In the genomic region with DNA sequence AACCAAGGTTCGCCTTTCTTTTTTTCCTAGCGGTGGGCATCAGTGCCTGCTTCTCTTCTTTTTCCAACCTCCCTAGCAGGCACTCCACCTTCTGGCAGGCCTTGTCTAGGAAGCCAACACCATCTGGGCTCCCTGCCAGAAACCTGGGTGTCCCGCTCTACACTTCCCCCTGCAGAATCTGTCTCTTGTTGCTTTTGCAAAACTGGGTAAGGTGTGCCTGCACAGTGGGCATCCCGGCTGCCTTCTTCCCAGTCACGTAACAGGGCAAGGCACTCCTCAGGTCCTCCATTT, we compare ENCODE assay signal across 7 mouse cellular contexts. TPM values are rescaled to one million over a fixed set of nuclear protein-coding genes. Genes with fewer than 3 reads are reported as not detected.
DNase-seq lines count a peak whose midpoint lies in the region; ATAC-seq lines count a peak whose summit lies in the region.

No protein-coding gene starts in this region.

- peak; percentile 76 for ATAC-seq in cerebellum, adult (ENCODE audit: insufficient number of reproducible peaks, low FRiP score, low TSS enrichment)
- ATAC-seq in liver, embryonic 16.5 days (ENCODE audit: low read depth) = peak; percentile 28

- no peak overlapping the region; the same call in 1 of the 2 replicates for H3K4me2 ChIP-seq in liver, embryonic 16.5 days (ENCODE audit: low read depth, low read length)

- H3K27ac ChIP-seq in liver, embryonic 16.5 days (ENCODE audit: low read length) = no peak overlapping the region
- no peak overlapping the region for H3K27ac ChIP-seq in forebrain, embryonic 10.5 days

- peaks cover 6% of the 10 kb centered on the region for H3K4me1 ChIP-seq in liver, embryonic 16.5 days (ENCODE audit: control insufficient read depth, low read depth, low read length)
- peaks cover 11% of the 10 kb centered on the region; the same call in 1 of the 2 replicates for H3K4me1 ChIP-seq in forebrain, embryonic 10.5 days

- DNase-seq in ovary, postnatal 36 days (ENCODE audit: low spot score) = peak; percentile 72
- no peak for DNase-seq in ovary, postnatal 10 days (ENCODE audit: low spot score)
- peak; percentile 11 for DNase-seq in gastrocnemius, postnatal 25 days
- peak; percentile 51 for DNase-seq in urinary bladder, adult 2 months (ENCODE audit: low spot score)
- no peak for DNase-seq in forebrain, embryonic 10.5 days (ENCODE audit: extremely low spot score, low spot score)

- 53% methylated on average over 5 of the region's 5 CpGs for WGBS in liver, embryonic 16.5 days (ENCODE audit: insufficient replicate concordance)
- WGBS in forebrain, embryonic 10.5 days = 49% methylated on average over 5 of the region's 5 CpGs

- no peak overlapping the region for H3K9ac ChIP-seq in liver, embryonic 16.5 days (ENCODE audit: low read depth, low read length)

- H3K36me3 ChIP-seq in liver, embryonic 16.5 days (ENCODE audit: control insufficient read depth, insufficient read depth) = no peaks in the 10 kb centered on the region
- no peaks in the 10 kb centered on the region for H3K36me3 ChIP-seq in forebrain, embryonic 10.5 days (replicated peaks)

- H3K4me3 ChIP-seq in liver, embryonic 16.5 days (ENCODE audit: low read depth, low read length) = no peak overlapping the region
- H3K4me3 ChIP-seq in forebrain, embryonic 10.5 days = no peak overlapping the region

- no peaks in the 10 kb centered on the region for H3K9me3 ChIP-seq in liver, embryonic 16.5 days (replicated peaks; ENCODE audit: control insufficient read depth, low read length)
- H3K9me3 ChIP-seq in forebrain, embryonic 10.5 days = no peaks in the 10 kb centered on the region

- no peaks in the 10 kb centered on the region for H3K27me3 ChIP-seq in liver, embryonic 16.5 days (ENCODE audit: control insufficient read depth, insufficient read depth, low read depth, low read length)
- no peaks in the 10 kb centered on the region; the same call in 1 of the 2 replicates for H3K27me3 ChIP-seq in forebrain, embryonic 10.5 days (ENCODE audit: poor library complexity, severe bottlenecking)

RNA-seq across cellular contexts. Expression of gene C77080, which starts 11.5 kb away (rescaled TPM):
- total RNA-seq in gastrocnemius, postnatal 25 days (2021) = 1 to 10 TPM; 1.3 to 2.0 TPM
- 0.85 and 0.97 TPM in 2 replicates for polyA plus RNA-seq in liver, embryonic 16.5 days (2015; fragmentation: Nextera tagmentation; extraction: Ambion mirVana)
- polyA plus RNA-seq in urinary bladder, adult 2 months (2012; rRNA removed) = 29.7 and 32.1 TPM in 2 replicates
- polyA plus RNA-seq in forebrain, embryonic 10.5 days (2016; fragmentation: Nextera tagmentation; extraction: Ambion mirVana) = 3.3 and 3.9 TPM in 2 replicates

RNA-seq across cellular contexts. Expression of gene Sync, which starts 14.7 kb away (rescaled TPM):
- total RNA-seq in gastrocnemius, postnatal 25 days (2021) = 10 to 100 TPM; 40.2 to 44.7 TPM
- polyA plus RNA-seq in liver, embryonic 16.5 days (2015; fragmentation: Nextera tagmentation; extraction: Ambion mirVana) = 0.13 and 0.33 TPM in 2 replicates
- polyA plus RNA-seq in urinary bladder, adult 2 months (2012; rRNA removed) = 3.1 and 4.0 TPM in 2 replicates
- 0.41 and 0.50 TPM in 2 replicates for polyA plus RNA-seq in forebrain, embryonic 10.5 days (2016; fragmentation: Nextera tagmentation; extraction: Ambion mirVana)

Comparison
In these comparisons a context has a peak if more than half of its experiments do, and no peak if none do; other contexts are left out.
1. DNase-seq: peak in ovary, postnatal 36 days (single experiment), gastrocnemius, postnatal 25 days (single experiment) and urinary bladder, adult 2 months (single experiment); none in ovary, postnatal 10 days (single experiment) and forebrain, embryonic 10.5 days (single experiment).